Mouse (Mus musculus): ENCODE results near the gene Vmo1. TPM values are rescaled to one million over a fixed set of nuclear protein-coding genes. Genes with fewer than 3 reads are reported as not detected.

The Vmo1 gene
- not detected for polyA plus RNA-seq (2014; fragmentation: Illumina TruSeq; extraction: RNeasy Lipid Tissue Mini Kit (QIAGEN cat#74804); ENCODE audit: low read depth, low replicate concordance)

DNA sequence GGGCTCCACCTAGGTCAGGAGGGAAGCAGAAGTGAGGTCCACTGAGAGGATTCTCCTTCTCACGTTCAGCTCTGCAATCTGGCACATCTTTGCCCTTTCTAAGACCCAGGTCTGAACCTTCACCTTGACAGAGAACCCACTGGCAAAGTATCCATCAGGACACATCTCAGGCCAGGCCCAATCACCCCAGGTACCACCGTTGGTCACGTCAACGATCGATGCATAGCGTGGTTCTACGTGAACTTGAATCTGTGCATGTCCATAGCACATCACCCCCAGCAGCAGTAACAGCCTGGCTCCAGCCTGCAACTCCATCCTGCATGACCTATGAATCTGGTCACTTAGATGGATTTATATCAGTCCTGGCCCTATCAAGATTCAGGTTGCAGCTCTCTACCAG, at the start of gene Vmo1:
Gene Vmo1, minus strand, starts transcription at position 329 of the 400 bp plus-strand sequence.

DNA sequence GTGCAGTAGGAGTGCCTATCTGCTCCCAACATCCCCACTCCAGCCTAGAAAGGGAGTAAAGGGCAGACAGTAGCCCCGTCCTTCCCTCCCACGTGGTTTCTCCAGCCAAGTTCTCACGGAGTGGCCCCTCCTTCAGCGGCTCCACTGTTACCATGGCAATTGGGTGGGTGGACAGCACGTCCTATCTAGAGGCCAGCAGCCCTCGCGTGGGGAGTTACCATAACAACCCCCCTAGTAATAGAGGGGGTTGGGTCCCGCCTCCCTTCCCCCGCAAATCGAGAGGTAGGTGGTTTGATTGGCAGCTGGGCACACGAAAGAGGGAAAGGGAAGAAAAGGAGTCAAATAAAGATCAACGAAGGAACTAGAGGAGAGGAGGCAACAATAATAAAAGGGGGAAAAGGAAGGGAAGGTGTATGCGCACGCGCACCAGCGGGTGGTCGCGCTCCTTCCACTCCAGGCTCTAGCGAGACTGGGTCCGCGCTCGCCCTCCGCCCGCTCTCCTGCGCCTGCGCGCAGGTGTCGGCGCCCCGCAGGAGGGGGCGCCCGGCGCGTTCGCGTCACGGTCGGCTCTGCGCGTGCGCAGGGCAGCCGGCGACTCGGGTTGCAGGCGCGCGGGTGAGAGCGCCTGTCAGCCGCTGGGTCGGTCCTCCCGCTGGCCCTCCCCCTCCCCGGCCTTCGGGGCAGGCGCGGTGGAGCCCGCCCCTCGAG, 48.0 kb upstream of the Vmo1 start, which contains the start of gene Mink1:
Gene Mink1, plus strand, starts transcription at position 595 of the 708 bp plus-strand sequence.

DNA sequence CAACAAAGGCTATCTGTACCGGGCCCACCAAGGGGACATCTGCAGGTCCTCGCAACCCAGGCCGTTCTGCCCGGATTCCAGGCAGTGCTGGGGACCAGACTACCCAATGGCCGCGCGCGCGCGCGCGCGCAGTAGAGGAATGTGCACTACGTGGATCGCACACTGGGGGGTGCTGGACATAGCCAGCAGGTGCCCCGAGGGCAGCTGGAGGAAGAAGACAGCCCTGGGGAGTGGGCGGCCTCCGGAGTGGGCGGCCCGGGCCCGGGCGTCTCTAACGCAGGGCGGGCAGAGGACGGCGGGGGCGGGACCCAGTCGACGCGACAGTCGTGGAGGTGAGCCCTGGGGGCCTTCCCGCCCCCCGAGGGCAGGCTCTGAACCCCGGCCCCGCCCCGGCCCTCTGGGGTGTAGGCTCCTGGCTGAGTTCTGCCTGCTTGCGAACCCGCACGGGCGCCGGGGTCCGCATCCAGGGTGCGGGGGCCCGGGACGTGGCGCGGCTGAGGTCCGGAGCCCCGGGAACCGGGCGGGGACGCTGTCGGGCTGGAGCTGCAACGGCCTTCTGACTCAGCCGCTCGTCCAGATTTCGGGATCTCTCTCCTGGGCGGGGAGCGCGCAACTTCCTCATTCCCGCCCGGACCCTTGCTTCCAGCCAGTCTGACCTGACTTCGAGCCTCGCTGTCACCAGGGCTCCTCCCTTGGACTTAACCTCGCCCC, 25.6 kb upstream of the Vmo1 start, which contains the start of gene Pld2:
Gene Pld2, plus strand, starts transcription at position 188 of the 711 bp plus-strand sequence.

DNA sequence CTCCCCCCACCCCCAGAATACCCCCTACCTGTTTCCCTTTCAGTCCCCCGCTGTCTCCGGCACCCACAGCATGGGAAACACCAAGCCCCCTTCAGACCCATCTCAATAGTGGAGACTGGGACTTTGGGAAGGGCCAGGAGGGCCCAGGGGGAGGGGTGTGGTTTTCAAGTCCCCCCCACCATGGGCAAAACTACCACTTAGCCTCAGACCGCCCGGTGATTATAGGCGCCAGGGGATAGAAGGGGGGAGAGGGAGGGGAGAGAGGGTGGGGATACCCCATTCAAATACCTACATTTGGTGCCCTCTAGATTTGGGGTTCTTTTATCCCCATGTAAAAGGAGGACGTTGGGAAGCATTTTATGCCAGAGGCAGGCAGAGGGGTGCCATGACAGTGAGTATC, 18.4 kb upstream of the Vmo1 start, which contains the start of gene Gm40193:
Gene Gm40193, minus strand, starts transcription at position 101 of the 400 bp plus-strand sequence.

DNA sequence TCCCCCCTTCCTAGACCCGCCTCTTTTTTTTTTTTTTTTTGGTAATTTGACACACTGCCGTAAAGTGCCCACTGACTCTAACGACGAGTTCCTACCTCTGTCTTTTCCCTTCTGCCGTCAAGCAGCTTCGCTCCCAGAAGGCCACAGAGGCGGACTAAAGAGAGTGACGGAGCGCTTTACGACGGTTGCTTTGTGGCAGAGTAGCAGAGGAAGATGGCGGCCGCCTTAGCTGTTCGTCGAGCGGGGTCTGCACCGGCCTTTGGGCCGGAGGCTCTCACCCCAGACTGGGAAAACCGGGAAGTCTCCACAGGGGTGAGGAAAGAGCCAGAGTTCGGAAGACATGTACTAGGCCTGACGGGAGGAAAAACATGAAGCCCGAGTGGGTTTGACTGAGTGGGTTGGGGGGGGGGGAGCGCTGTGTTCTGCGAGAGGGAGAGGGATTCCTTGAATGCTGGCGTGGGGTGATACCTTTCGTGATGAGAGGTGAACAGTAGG, 10.8 kb upstream of the Vmo1 start, which contains the start of gene Psmb6:
Gene Psmb6, plus strand, starts transcription at position 184 of the 495 bp plus-strand sequence.

DNA sequence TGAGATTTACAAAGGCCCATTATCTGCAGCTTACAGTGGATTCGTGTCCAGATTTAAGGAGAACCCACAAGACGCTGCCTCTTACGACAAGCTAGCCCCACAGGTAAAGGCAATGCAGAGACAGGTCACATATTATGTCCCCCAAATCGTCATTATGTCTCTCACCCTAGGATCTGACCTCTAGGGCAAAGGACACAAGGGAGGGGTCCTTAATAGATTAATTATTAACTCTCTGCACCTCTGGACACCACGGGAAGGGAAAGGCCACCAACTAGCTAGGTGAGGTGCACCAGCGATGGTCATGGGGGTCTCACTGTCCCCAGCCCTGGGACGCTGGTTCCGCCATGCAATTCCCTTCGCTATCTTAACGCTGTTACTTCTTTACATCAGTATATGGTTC, 4.5 kb upstream of the Vmo1 start, which contains the start of gene Gltpd2:
Gene Gltpd2, plus strand, starts transcription at position 274 of the 400 bp plus-strand sequence.

DNA sequence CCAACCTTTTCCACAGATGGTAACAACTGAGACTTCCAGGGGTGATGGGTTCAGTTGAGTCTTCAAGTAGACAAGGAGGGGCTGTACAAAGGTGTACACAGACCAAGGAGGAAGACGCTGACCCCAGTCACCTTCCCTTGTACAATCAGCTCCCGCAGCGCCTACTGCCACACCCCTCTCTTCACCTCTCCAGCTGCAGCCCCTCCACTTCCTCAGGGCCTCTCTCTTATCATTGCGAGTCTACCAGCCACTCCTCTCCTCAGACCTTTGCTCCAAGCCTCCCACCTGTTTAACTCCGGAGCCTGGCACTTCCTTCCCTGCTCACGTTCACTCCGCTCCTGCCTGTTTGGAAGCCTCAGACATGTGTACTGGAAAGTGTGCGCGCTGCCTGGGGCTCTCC, 9.4 kb downstream of the Vmo1 start, which contains the start of gene Tm4sf5:
Gene Tm4sf5, plus strand, starts transcription at position 275 of the 400 bp plus-strand sequence.

Other genes with a start within 250 kb of the Vmo1 start
- gene Alox12e, start 192.0 kb downstream of the Vmo1 start, polyA plus RNA-seq (2014; fragmentation: Illumina TruSeq; extraction: RNeasy Lipid Tissue Mini Kit (QIAGEN cat#74804); ENCODE audit: low read depth, low replicate concordance), result not detected
- gene Alox15, start 162.6 kb downstream of the Vmo1 start, polyA plus RNA-seq (2014; fragmentation: Illumina TruSeq; extraction: RNeasy Lipid Tissue Mini Kit (QIAGEN cat#74804); ENCODE audit: low read depth, low replicate concordance), result 5.9 TPM
- 6.3 TPM for gene Pelp1, start 104.6 kb downstream of the Vmo1 start, polyA plus RNA-seq (2014; fragmentation: Illumina TruSeq; extraction: RNeasy Lipid Tissue Mini Kit (QIAGEN cat#74804); ENCODE audit: low read depth, low replicate concordance)
- 0.47 TPM for gene Arrb2, start 82.0 kb downstream of the Vmo1 start, polyA plus RNA-seq (2014; fragmentation: Illumina TruSeq; extraction: RNeasy Lipid Tissue Mini Kit (QIAGEN cat#74804); ENCODE audit: low read depth, low replicate concordance)
- 8.1 TPM for gene Med11, start 62.7 kb downstream of the Vmo1 start, polyA plus RNA-seq (2014; fragmentation: Illumina TruSeq; extraction: RNeasy Lipid Tissue Mini Kit (QIAGEN cat#74804); ENCODE audit: low read depth, low replicate concordance)
- 0.28 TPM for gene Zmynd15, start 55.2 kb downstream of the Vmo1 start, polyA plus RNA-seq (2014; fragmentation: Illumina TruSeq; extraction: RNeasy Lipid Tissue Mini Kit (QIAGEN cat#74804); ENCODE audit: low read depth, low replicate concordance)
- 12.0 TPM for gene Cxcl16, start 54.6 kb downstream of the Vmo1 start, polyA plus RNA-seq (2014; fragmentation: Illumina TruSeq; extraction: RNeasy Lipid Tissue Mini Kit (QIAGEN cat#74804); ENCODE audit: low read depth, low replicate concordance)
- 1.6 TPM for gene Tm4sf5, start 9.4 kb downstream of the Vmo1 start, polyA plus RNA-seq (2014; fragmentation: Illumina TruSeq; extraction: RNeasy Lipid Tissue Mini Kit (QIAGEN cat#74804); ENCODE audit: low read depth, low replicate concordance)
- not detected for gene Gltpd2, start 4.6 kb upstream of the Vmo1 start, polyA plus RNA-seq (2014; fragmentation: Illumina TruSeq; extraction: RNeasy Lipid Tissue Mini Kit (QIAGEN cat#74804); ENCODE audit: low read depth, low replicate concordance)
- gene Psmb6, start 10.8 kb upstream of the Vmo1 start, polyA plus RNA-seq (2014; fragmentation: Illumina TruSeq; extraction: RNeasy Lipid Tissue Mini Kit (QIAGEN cat#74804); ENCODE audit: low read depth, low replicate concordance), result 16.2 TPM
- gene Gm40193, start 18.3 kb upstream of the Vmo1 start, polyA plus RNA-seq (2014; fragmentation: Illumina TruSeq; extraction: RNeasy Lipid Tissue Mini Kit (QIAGEN cat#74804); ENCODE audit: low read depth, low replicate concordance), result not detected
- 0.85 TPM for gene Pld2, start 25.4 kb upstream of the Vmo1 start, polyA plus RNA-seq (2014; fragmentation: Illumina TruSeq; extraction: RNeasy Lipid Tissue Mini Kit (QIAGEN cat#74804); ENCODE audit: low read depth, low replicate concordance)
- gene Mink1, start 48.3 kb upstream of the Vmo1 start, polyA plus RNA-seq (2014; fragmentation: Illumina TruSeq; extraction: RNeasy Lipid Tissue Mini Kit (QIAGEN cat#74804); ENCODE audit: low read depth, low replicate concordance), result 4.6 TPM
- gene 4930544D05Rik, start 101.2 kb upstream of the Vmo1 start, polyA plus RNA-seq (2014; fragmentation: Illumina TruSeq; extraction: RNeasy Lipid Tissue Mini Kit (QIAGEN cat#74804); ENCODE audit: low read depth, low replicate concordance), result not detected
- not detected for gene Chrne, start 104.6 kb upstream of the Vmo1 start, polyA plus RNA-seq (2014; fragmentation: Illumina TruSeq; extraction: RNeasy Lipid Tissue Mini Kit (QIAGEN cat#74804); ENCODE audit: low read depth, low replicate concordance)
- gene Gp1ba, start 124.5 kb upstream of the Vmo1 start, polyA plus RNA-seq (2014; fragmentation: Illumina TruSeq; extraction: RNeasy Lipid Tissue Mini Kit (QIAGEN cat#74804); ENCODE audit: low read depth, low replicate concordance), result not detected
- 43.3 TPM for gene Rnf167, start 132.6 kb upstream of the Vmo1 start, polyA plus RNA-seq (2014; fragmentation: Illumina TruSeq; extraction: RNeasy Lipid Tissue Mini Kit (QIAGEN cat#74804); ENCODE audit: low read depth, low replicate concordance)
- 26.7 TPM for gene Slc25a11, start 132.9 kb upstream of the Vmo1 start, polyA plus RNA-seq (2014; fragmentation: Illumina TruSeq; extraction: RNeasy Lipid Tissue Mini Kit (QIAGEN cat#74804); ENCODE audit: low read depth, low replicate concordance)
- gene Pfn1, start 140.0 kb upstream of the Vmo1 start, polyA plus RNA-seq (2014; fragmentation: Illumina TruSeq; extraction: RNeasy Lipid Tissue Mini Kit (QIAGEN cat#74804); ENCODE audit: low read depth, low replicate concordance), result 141 TPM
- 22.6 TPM for gene Eno3, start 142.6 kb upstream of the Vmo1 start, polyA plus RNA-seq (2014; fragmentation: Illumina TruSeq; extraction: RNeasy Lipid Tissue Mini Kit (QIAGEN cat#74804); ENCODE audit: low read depth, low replicate concordance)
- gene Spag7, start 154.8 kb upstream of the Vmo1 start, polyA plus RNA-seq (2014; fragmentation: Illumina TruSeq; extraction: RNeasy Lipid Tissue Mini Kit (QIAGEN cat#74804); ENCODE audit: low read depth, low replicate concordance), result 18.2 TPM
- gene Camta2, start 173.5 kb upstream of the Vmo1 start, polyA plus RNA-seq (2014; fragmentation: Illumina TruSeq; extraction: RNeasy Lipid Tissue Mini Kit (QIAGEN cat#74804); ENCODE audit: low read depth, low replicate concordance), result 2.2 TPM
- gene Inca1, start 185.5 kb upstream of the Vmo1 start, polyA plus RNA-seq (2014; fragmentation: Illumina TruSeq; extraction: RNeasy Lipid Tissue Mini Kit (QIAGEN cat#74804); ENCODE audit: low read depth, low replicate concordance), result 0.85 TPM
- 24.2 TPM for gene Kif1c, start 185.9 kb upstream of the Vmo1 start, polyA plus RNA-seq (2014; fragmentation: Illumina TruSeq; extraction: RNeasy Lipid Tissue Mini Kit (QIAGEN cat#74804); ENCODE audit: low read depth, low replicate concordance)
- gene Zfp3, start 249.6 kb upstream of the Vmo1 start, polyA plus RNA-seq (2014; fragmentation: Illumina TruSeq; extraction: RNeasy Lipid Tissue Mini Kit (QIAGEN cat#74804); ENCODE audit: low read depth, low replicate concordance), result 3.8 TPM